Mouse (Mus musculus) heart, adult 11 months (tissue): ENCODE results near the gene Gata3.

Experiments used
- DNase-seq: peaks from one replicate; pipeline ENCODE4 v3.0.0; 2022

The Gata3 gene

DNA sequence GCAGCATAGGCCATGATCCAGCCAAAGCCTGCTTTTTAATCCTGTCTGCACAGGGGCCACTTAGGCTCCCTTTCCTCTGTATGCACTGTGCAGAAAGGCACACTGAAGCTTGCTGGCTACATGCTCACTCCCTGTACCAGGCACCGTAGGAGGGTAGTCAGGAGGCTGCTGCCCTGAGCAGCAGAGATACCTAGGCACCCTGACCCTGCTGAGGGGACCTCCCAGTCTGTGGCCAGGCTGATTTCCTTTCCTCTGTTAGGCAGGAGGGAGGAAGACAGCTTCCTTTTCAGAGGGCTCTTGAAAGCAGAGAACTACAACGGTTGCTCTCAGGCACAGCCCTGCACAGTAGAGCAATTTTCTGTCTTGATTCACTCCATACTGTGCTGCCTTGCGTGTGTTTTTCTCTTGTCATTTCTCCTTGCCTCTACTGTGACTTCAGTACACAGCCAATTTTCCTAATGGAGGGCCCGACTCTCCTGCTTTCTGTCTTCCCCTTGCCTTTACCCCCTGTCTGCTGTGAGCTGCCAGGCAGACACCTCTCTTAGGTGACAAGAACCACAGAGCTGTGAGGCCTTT is 18.6 kb downstream of the Gata3 start:
- peak; percentile 77 for DNase-seq

DNA sequence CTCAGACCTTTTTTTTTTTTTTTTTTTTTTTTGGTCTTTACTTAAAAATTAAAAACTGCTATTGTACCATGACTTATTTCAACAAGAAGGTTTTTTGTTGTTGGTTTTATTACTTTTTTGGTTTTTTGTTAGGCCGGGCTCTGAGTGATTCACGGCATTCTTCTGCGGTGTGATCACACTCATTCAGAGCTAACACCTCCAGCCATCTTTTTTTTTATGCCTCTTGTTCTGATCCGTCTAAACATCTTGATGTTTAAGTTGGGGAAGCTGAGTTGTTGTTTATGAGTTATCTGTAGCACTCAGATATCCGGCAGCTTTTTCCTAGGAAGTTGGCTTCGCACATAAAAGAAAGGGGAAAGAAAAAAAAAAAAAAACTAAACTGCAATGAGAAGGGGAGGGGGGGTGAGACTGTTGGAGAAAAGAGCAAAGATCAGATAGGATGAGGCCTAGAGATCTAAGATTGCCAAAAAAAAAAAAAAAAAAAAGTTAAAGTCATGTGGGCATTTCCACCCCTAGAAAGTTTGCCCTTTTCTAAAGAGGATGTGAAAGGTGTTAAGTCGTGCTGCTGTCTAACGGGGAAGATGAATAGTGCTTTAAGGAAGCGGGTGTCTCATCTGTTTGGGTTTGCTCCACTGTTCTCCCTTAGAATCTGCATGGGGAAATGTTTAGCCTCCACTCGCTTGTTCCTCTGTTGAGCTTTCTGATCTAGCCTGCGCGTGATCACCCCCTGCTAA is 22.6 kb downstream of the Gata3 start:
- no peak for DNase-seq

DNA sequence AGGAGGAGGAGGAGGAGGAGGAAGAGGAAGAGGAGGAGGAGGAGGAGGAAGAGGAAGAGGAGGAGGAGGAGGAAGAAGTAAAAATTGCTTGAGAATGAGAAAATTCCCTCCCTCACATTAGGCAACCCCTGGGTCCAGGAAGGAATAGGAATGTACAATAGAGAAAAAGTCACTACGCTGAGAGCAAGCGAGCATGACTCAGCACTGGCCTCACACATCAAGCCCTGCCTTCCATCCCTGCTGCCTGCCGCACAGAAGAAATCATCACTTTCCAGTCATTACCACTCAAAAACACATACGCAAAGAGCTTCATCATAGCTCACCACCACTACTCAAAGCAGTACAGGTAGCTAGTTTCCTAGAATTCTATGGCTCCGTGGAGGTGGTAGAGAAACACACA is 29.1 kb downstream of the Gata3 start:
- DNase-seq = no peak

DNA sequence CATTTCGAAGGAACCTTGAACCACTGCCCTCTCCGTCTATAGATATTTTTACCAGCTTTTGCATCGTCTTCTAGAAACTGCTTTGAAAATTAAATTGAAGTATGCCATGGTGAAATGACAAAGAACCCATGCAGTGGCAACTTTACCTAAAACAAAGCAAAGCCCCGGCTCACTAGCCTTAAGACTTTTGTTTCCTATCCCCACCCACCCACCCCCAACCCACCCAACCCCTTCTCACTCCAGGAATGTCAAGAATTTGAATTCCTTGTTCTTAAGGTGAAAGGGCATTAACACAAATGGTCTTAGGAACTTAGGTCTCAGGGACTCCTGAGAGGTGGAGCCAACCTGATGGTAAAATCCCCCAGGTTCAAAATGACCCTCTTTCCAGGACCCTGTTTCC is 34.0 kb downstream of the Gata3 start:
- DNase-seq = no peak

- DNase-seq = no peak
Observed at GRCm38 (mm10) chr2:9852851-9853576, 36.8 kb downstream of the Gata3 start.

DNA sequence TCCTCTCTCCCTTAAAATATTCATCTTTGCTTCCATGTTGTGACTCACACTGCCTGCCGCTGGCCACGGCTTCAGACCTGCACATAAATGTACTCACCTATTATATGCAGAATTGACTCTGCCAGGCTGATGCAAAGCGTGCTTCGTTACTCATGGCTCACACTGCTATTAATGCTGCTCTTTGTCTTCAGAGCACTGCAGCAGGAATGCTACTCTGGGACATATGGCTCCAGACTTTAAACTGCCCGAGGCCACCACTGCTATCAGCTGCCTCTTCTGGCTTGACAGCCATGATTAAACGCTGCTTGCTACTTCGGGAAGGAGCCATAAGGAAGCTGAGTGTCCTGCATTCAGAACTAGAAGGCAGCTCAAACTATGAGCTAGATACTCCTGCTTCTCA is 54.6 kb downstream of the Gata3 start:
- no peak for DNase-seq

- no peak for DNase-seq
Observed at GRCm38 (mm10) chr2:9833712-9834111, 56.1 kb downstream of the Gata3 start.

- DNase-seq = no peak
Observed at GRCm38 (mm10) chr2:9827624-9828023, 62.2 kb downstream of the Gata3 start.

GRCm38 (mm10) chr2:9820611-9821010 is 69.2 kb downstream of the Gata3 start:
- peak; percentile 93 for DNase-seq

- no peak for DNase-seq
Observed at GRCm38 (mm10) chr2:9818177-9818785, 71.6 kb downstream of the Gata3 start.
